Mouse (Mus musculus): Measurements from ENCODE around the gene Ahdc1. TPM values are rescaled to one million over a fixed set of nuclear protein-coding genes. Genes with fewer than 3 reads are reported as not detected.

Gene Ahdc1
- polyA plus RNA-seq, 1 experiment from 2014 or later, result 8.0 TPM

DNA sequence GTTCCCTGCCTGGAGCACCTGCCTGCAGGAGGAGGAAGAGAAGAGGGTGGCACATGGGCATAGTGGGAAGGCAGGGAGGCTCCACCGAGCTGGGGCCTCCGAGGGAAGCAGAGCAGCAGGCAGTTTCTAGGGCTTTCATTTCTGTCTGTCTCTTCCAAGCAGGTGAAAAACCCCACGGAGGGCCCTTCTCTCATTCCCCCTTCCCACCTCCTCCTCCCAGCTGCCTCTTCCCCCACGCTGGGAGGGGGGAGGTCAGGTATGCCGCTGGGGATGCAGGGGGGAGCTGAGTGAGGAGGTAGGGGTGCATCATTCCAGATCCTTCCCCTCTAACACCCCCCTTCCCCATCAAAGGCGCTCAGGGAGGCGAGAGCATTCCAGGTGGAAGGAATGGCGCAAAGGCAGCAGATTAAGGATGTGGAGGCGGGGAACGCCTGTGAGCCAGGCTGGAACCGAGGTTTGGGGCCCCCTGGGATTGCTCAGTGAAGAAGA, 109.8 kb downstream of the Ahdc1 start:
- DNase-seq (ENCODE audit: low spot score), result no peak

DNA sequence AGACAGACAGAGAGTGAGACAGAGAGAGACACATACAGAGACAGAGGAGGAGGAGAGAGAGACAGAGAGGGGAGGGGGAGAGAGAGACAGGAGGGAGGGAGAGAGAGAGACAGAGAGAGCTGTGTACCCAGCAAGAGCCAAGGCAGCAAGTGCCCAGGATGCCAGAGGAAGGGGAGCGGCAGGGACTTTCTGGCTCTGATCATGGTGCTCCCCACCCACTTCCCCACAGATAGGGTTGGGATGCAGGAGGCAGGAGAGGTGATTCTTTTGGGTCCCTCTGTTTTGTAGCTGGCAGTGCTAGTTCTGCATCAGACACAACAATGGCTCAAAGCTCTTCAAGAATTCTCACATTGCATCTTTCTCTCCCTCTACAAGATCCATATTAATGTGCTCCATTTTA, 110.4 kb downstream of the Ahdc1 start:
- no peak for DNase-seq (ENCODE audit: low spot score)

DNA sequence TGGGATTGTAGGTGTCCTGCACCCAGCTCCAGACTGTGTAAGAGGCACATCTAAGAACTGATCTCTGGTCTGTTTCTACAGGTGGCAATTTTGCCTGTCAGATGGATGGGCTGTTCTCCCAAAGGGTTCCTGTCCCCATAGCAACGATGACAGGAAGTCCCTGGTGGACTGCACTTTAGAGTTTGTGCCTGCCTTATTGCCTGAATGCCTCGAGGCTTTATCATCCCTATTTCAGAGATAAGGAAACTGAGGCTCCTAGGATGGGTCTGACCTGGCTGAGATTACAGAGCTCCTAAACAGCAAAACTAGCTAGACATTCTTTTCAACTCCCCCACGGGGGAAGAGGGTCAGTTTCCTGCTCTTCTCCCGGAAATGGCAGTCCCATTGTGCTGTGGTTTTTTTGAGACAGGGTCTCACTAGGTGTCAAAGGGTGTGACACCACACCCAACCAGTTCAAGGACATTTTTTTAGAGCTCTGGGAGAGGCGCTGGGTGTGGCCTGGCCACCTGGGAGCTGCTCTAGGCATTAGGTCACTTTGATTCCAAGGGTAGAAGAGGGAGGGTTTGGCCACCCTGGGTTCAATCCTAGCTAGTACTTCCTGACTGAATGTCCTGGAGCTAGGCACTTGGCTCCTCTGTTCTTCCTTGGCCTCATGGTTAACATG, 111.0 kb downstream of the Ahdc1 start:
- no peak for DNase-seq (ENCODE audit: low spot score)

DNA sequence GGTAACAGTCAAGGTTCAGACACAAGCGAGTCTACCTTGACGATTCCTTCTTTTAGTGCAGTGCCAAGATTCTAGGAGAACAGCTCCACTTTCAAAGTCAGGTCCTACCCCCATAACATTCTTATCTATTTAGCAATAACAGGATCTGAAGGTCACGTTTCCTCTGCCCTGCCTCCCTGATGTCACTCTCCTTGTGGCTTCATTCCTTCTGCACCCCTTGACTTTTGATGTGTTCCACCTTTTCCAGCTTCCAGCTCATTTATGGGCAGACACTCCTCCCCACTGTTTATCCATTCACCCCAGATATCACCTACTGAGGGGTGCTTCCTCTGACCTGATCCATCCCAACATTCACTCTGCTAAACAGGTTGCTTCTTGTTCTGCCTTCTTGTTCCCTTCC, 116.0 kb downstream of the Ahdc1 start:
- no peak for DNase-seq (ENCODE audit: low spot score)

Other genes starting within 250 kb of the Ahdc1 start
- 129 and 139 TPM in 2 replicates for gene Rpa2, start 242.9 kb upstream of the Ahdc1 start, polyA plus RNA-seq (2015; fragmentation: Nextera tagmentation; extraction: Ambion mirVana)
- 2.7 and 2.9 TPM in 2 replicates for gene Themis2, start 214.9 kb upstream of the Ahdc1 start, polyA plus RNA-seq (2015; fragmentation: Nextera tagmentation; extraction: Ambion mirVana)
- 50.4 and 51.0 TPM in 2 replicates for gene Ppp1r8, start 168.1 kb upstream of the Ahdc1 start, polyA plus RNA-seq (2015; fragmentation: Nextera tagmentation; extraction: Ambion mirVana)
- 36.0 and 37.2 TPM in 2 replicates for gene Stx12, start 126.8 kb upstream of the Ahdc1 start, polyA plus RNA-seq (2015; fragmentation: Nextera tagmentation; extraction: Ambion mirVana)
- gene Fam76a, start 88.7 kb upstream of the Ahdc1 start, polyA plus RNA-seq (2015; fragmentation: Nextera tagmentation; extraction: Ambion mirVana), result 45.4 and 52.4 TPM in 2 replicates
- 6.0 and 7.8 TPM in 2 replicates for gene Fgr, start 37.2 kb upstream of the Ahdc1 start, polyA plus RNA-seq (2015; fragmentation: Nextera tagmentation; extraction: Ambion mirVana)
- gene Wasf2, start 119.2 kb downstream of the Ahdc1 start, polyA plus RNA-seq (2015; fragmentation: Nextera tagmentation; extraction: Ambion mirVana), result 140 and 190 TPM in 2 replicates
- 0.86 and 1.1 TPM in 2 replicates for gene Cd164l2, start 200.9 kb downstream of the Ahdc1 start, polyA plus RNA-seq (2015; fragmentation: Nextera tagmentation; extraction: Ambion mirVana)
- gene Gpr3, start 201.3 kb downstream of the Ahdc1 start, polyA plus RNA-seq (2015; fragmentation: Nextera tagmentation; extraction: Ambion mirVana), result not detected in 2 replicates
- 2.2 and 2.6 TPM in 2 replicates for gene Map3k6, start 229.6 kb downstream of the Ahdc1 start, polyA plus RNA-seq (2015; fragmentation: Nextera tagmentation; extraction: Ambion mirVana)

Measured in thymus, postnatal 0 days (tissue).